Mouse (Mus musculus) forebrain, embryonic 13.5 days (tissue): ENCODE measurements around the gene 1520401A03Rik. TPM values are rescaled to one million over a fixed set of nuclear protein-coding genes. Genes with fewer than 3 reads are reported as not detected.

ENCODE experiments used
- polyA plus RNA-seq: library from polyadenylated mRNA; unstranded; fragments of >200 nt; fragmentation: Nextera tagmentation; extraction: Ambion mirVana; gene quantifications from 2 replicates; pipeline ENCODE4 v1.2.1, GENCODE M21; 2015

The 1520401A03Rik gene
- polyA plus RNA-seq, 1 experiment from 2014 or later = not detected

Other genes starting within 250 kb of the 1520401A03Rik start
- not detected in 2 replicates for gene Vmn2r117, start 243.1 kb downstream of the 1520401A03Rik start, polyA plus RNA-seq
- gene Zfp213, start 158.5 kb downstream of the 1520401A03Rik start, polyA plus RNA-seq = 20.7 and 22.4 TPM in 2 replicates
- gene Zfp13, start 123.3 kb downstream of the 1520401A03Rik start, polyA plus RNA-seq = 21.2 and 26.8 TPM in 2 replicates
- gene Zscan10, start 121.9 kb downstream of the 1520401A03Rik start, polyA plus RNA-seq = 0.24 TPM in 1 of 2 replicates, not detected in the other
- 0.81 and 0.87 TPM in 2 replicates for gene Mmp25, start 77.5 kb downstream of the 1520401A03Rik start, polyA plus RNA-seq
- gene Bicdl2, start 62.3 kb downstream of the 1520401A03Rik start, polyA plus RNA-seq = 0.14 and 0.35 TPM in 2 replicates
- 56.8 and 60.3 TPM in 2 replicates for gene Hcfc1r1, start 49.2 kb downstream of the 1520401A03Rik start, polyA plus RNA-seq
- gene Thoc6, start 48.9 kb downstream of the 1520401A03Rik start, polyA plus RNA-seq = 45.3 and 47.4 TPM in 2 replicates
- gene Tnfrsf12a, start 45.3 kb downstream of the 1520401A03Rik start, polyA plus RNA-seq = 3.8 and 5.5 TPM in 2 replicates
- gene Cldn6, start 43.5 kb downstream of the 1520401A03Rik start, polyA plus RNA-seq = 0.30 and 0.50 TPM in 2 replicates
- 2.0 and 3.3 TPM in 2 replicates for gene Cldn9, start 38.8 kb downstream of the 1520401A03Rik start, polyA plus RNA-seq
- 36.7 and 41.0 TPM in 2 replicates for gene Pkmyt1, start 3.6 kb upstream of the 1520401A03Rik start, polyA plus RNA-seq
- gene Paqr4, start 18.1 kb upstream of the 1520401A03Rik start, polyA plus RNA-seq = 29.8 and 32.7 TPM in 2 replicates
- gene Kremen2, start 23.1 kb upstream of the 1520401A03Rik start, polyA plus RNA-seq = 0.24 and 0.37 TPM in 2 replicates
- 165 and 176 TPM in 2 replicates for gene Flywch1, start 48.8 kb upstream of the 1520401A03Rik start, polyA plus RNA-seq
- gene Flywch2, start 63.3 kb upstream of the 1520401A03Rik start, polyA plus RNA-seq = 34.3 and 40.1 TPM in 2 replicates
- gene Srrm2, start 67.7 kb upstream of the 1520401A03Rik start, polyA plus RNA-seq = 605 and 611 TPM in 2 replicates
- 1,249 and 1,327 TPM in 2 replicates for gene Elob, start 106.4 kb upstream of the 1520401A03Rik start, polyA plus RNA-seq
- gene Prss33, start 113.3 kb upstream of the 1520401A03Rik start, polyA plus RNA-seq = not detected in 2 replicates
- gene Prss32, start 121.1 kb upstream of the 1520401A03Rik start, polyA plus RNA-seq = not detected in 2 replicates
- gene Prss41, start 121.4 kb upstream of the 1520401A03Rik start, polyA plus RNA-seq = 1.2 and 1.3 TPM in 2 replicates
- gene Prss21, start 145.3 kb upstream of the 1520401A03Rik start, polyA plus RNA-seq = not detected in 2 replicates
- gene Dcpp1, start 158.1 kb upstream of the 1520401A03Rik start, polyA plus RNA-seq = not detected in 2 replicates
- not detected in 2 replicates for gene Dcpp2, start 158.1 kb upstream of the 1520401A03Rik start, polyA plus RNA-seq
- gene Dcpp3, start 194.7 kb upstream of the 1520401A03Rik start, polyA plus RNA-seq = not detected in 2 replicates
- gene Sbp, start 218.9 kb upstream of the 1520401A03Rik start, polyA plus RNA-seq = not detected in 2 replicates
- not detected in 2 replicates for gene Sbpl, start 232.5 kb upstream of the 1520401A03Rik start, polyA plus RNA-seq